Mouse (Mus musculus) lung, adult 18-20 months (tissue): Measurements from ENCODE around the gene Phxr2.
A peak's percentile ranks its signal among the peaks of the same experiment; 100 is the strongest.

Source experiments
- DNase-seq, 2 experiments: peaks; one replicate each; pipeline ENCODE4 v3.0.0; 2022; ENCODE audit warnings: mixed read lengths in 2 of 2

Phxr2 gene

DNA sequence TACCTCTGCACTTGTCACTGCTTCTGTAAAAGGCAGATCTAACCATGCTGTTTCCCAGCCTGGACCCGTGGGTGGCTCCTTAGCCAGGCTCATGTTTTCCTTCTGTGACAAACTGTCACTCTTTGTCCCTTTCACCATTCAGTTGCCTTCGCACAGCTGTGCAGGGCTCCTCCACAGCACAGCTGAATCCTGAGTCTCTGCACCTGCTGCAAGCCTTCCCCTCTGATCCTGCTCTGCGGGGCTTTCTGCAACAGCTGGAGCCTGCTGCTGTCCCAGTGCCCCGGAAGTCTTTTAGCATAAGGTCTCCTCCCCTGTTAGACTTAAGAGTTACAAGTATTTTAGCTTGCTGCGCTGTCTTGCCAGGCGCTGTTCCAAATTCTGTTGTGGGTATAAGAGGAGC, 6.1 kb upstream of the Phxr2 start:
- peak; percentile 35 to 38 for DNase-seq

DNA sequence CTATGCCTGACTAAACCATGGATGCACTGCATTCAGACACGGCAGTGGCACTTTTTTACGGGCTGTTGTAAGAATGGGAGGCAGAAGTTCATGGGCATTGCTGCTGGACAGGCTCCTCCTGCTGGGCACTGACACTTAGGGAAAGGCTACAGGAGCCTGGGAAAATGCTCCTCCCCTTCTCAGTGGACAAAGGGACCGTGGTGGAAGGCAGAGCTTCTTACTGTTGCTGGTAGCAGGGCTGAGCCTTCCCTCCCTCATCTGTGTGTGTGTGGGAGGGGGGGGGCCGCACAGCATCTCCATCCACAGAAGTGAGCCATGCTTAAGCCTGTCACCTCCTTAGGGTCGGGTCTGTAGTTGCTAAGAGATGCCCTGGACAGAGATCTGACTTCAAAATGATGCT, 5.2 kb upstream of the Phxr2 start:
- DNase-seq = no peak

DNA sequence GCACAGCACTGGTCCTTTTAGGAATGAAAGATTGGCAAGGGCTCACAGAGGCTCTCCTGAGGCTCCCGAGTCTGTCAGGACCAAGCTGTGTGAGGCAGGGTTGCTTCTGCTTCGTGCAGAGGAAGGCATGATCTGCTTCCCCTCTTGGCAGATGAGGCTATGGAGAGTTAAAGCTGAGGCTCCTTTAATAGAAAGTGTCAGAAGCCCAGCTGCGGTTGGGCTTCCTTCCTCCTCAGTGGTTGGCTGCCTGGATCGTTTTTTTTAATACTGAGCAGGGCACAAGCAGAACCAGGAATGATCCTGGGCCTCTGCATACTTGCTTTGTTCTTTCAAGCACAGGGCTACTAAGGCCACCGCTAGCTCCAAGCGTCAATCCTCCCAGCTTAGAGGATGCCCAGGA, 4.5 kb upstream of the Phxr2 start:
- DNase-seq = peak in 1 of 2 experiments; percentile 24

DNA sequence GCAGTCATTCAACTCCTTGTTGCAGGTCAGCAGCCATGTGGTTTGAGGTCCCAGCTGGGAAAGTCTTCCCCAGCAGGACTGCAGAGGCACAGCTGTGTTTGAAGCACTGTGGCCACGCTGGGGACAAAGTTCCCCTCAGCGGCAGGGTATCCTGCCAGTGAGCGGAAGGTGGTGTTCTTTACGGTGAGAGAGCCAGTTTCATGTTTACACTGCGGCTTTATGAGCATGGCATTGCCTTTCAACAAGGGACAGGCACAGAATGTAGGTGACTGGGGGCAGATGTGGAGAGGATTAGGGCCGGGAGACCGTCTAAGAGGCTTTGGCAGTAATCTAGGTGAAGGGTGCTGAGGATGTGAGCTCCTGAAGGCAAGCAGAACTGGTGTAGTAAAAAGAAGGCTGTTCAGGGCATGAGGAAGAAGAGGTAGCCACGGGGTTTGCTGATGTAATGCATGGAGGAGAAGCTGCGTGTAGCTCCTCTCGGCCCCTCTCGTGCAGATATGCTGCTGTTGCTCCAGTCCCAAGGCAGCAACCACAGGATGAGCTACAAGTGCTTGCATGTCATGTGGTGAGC, 1.7 kb upstream of the Phxr2 start:
- DNase-seq = peak in 1 of 2 experiments; percentile 50

DNA sequence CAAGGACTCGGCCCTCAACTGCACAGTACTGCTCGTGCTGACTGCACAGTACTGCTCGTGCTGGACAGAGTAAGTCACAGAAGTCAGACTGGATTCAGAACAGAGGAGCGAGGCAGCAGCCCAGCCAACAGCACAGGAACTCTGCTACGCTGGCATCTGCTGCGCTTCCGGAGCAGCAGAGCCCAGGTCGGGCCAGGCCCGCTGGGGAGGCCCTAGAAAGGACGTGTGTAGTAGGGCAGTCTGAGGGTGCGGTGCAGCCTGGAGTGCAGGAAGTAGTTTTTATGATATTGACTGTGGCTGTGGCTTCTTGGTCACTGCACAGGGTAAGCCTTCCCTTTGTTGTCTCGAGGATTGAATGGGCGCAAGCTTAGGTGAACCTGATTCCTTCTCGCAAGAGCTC, 829 bp upstream of the Phxr2 start:
- DNase-seq = peak; percentile 32 to 34

DNA sequence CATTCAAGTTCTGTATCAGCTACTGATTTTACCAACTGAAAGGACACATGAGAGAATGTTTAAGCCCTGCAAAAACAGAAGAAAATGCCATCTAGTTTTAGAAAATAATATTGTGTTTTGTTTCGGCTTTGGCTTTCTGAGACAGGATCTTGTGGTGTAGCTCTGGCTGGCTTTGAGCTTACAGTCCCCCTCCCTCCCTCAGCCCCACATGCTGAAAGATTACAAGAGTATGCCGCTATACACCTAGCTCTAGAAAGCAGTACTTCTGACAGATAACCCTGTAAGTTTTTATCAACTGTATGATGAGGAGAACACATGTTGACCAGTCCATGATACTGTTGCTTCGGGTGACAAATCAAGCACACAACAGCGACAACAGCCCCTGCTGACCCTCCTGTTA, 6.7 kb downstream of the Phxr2 start:
- no peak for DNase-seq

DNA sequence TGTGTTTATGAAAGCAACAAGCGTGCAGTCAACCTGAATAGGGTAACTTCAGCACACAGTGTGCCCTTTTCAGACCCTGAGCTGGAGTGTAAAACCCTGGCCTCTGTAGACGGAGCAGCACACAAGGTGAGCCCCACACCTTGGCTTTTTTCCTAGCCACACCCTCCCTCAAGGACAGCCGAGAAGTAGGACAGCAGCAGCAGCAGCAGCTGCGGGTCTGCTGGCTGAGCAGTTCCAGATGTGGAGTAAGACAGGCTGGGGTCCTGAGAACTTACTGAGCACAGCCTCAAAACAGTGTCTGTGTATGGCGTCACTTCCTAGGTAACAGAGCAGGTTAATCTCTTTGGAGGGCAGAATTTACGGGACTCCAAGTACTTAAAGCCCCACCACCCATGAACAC, 7.4 kb downstream of the Phxr2 start:
- no peak for DNase-seq

DNA sequence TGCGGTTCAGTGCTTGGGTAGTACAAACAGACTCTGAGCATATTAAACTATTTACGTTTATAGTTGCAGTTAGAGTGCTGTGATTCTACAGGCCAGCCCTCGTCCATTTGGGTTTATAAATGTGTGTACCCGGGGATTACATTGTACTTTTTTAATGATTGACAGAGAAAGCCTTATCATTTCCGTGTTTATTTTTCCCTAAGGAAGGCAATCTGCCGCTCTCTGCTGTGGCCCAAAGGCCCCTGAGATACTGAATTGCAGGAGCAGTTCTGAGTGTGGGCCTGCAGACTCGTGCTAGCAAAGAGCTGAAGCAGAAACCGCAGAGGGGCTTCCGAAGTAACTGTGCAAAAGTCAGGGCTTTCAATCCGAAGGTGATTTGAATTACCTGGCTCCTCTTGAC, 8.2 kb downstream of the Phxr2 start:
- no peak for DNase-seq

DNA sequence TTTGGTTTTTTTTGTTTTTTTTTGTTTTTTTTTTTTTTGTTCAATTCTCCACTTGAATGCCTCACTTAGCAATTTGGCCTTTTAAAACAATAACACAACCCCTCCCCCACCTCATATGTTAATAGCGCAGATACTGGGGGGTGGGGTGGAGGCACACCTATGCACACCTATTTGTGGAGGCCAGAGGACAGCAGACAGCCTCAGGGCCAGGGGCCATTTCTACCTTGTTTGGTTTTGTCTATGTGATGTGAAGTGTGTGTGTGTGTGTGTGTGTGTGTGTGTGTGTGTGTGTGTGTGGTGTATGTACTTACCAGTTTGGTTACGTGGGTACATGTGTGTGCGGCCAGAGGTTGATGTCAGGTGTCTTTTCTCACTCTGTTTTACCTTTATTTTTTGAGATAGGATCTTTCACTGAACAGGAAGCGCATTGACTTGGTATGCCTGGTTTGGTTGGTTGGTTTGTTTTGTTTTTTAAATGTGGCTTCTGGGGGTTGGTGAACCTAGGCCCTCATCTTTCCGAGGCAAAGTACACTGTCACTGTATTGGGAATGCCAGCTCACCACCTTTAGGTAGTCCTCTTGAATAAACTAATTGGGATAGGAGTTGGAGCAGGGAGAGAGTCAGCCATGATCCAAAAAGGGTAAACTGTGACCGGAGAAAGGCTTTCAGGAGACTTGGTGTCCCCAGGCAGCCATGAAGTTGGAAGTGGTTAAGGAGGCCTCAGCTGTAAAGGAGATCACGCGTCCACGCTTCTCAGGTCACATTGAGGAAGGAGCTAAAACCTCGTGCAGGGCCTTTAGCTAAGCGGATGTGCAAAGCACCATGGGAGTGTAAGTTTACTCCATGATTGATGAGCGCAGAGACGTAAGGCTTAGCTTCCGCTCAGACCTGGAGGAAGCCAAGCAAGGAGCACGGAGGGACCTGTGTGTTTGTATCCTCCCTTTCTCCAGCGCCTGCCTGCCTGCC, 9.2 kb downstream of the Phxr2 start:
- no peak for DNase-seq

DNA sequence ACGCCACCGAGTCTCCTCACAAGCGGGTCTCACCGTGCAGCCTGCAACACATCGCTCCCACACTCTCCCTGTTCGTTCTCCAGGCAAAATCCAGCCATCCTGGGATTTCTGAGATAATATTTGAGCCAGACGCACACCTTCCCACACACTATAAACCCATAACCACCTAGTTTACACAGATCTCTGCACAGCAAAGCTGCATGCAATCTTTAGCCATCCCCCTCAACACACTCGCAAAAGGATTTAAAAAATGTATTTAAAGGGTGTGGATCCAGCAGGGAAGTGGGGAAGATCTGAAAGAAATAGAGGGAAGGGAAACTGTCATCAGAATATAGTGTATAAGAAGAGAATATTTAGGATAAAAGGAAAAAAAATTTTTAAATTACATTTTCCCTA, 9.9 kb downstream of the Phxr2 start:
- DNase-seq = no peak

DNA sequence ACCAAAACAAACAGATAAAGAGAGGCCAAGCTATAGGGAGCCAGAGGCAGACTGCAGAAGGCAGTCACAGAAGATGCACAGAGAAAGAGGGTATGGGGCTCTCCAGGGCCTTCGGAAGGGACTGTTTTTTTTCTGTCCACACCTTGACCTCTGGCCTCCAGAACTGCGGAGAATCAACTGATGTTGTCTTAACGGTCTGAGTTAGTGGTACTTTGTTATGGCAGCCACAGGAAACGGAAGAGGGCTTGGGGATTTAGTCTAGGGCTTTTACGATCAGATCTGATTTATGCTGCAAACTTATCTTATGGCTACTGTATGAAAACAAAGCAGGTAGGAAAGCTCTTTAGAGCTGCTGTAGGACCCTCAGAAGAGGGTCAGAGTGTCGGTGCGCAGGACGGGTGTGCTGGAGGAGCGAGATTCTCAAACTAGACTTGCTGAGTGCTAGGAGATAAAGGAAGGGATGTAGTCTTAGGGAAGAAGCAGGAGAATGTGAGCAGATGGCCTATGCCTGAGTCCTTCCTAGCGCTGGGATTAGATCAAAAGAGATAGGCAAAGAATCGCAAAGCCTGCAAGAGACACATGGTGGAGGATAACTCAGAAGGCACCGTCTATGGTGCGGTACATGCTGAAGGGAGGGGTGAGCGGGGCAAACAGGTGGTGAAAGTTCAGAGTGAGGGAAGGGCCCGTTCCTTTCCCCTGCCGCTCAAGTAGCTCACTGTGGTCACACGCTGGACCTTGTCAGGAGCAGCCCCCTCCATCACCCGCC, 10.5 kb downstream of the Phxr2 start:
- no peak for DNase-seq

DNA sequence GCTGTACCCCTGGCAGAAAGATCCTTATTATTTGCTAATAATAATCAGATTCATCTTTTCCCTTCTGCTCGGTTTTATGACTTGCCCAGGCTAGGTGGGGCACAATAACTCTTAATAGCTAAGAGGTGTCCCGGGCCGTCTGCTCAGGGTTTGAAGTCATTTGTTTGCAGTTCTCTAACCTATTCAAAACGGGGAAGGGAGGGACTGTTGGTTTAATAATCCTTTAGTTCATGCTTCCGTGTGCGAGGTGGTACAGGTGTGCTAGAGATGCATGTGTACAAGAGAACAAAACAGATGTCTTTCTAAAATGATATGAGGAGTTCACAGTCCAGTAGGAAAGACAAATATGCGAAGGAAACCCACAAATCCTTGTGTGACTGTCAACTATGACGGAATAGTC, 11.8 kb downstream of the Phxr2 start:
- no peak for DNase-seq

DNA sequence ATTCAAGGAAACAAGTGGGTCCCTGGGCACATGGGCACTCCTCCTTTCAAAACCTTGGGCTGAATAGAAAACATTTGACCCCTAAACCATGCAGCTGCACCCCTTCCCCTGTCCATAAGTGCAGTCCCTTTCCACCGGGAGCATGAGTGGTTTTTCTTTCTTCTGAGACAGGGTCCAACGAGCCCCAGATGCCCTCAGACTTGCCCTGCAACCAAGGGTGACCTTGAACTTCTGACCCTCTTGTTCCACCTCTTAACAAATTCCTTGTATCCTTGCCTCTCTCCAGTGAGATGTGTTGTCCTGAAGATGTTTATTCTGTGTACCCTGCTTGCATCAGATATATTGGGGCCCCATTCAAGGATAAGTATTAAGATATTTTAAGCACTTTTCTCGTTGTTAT, 12.6 kb downstream of the Phxr2 start:
- no peak for DNase-seq

DNA sequence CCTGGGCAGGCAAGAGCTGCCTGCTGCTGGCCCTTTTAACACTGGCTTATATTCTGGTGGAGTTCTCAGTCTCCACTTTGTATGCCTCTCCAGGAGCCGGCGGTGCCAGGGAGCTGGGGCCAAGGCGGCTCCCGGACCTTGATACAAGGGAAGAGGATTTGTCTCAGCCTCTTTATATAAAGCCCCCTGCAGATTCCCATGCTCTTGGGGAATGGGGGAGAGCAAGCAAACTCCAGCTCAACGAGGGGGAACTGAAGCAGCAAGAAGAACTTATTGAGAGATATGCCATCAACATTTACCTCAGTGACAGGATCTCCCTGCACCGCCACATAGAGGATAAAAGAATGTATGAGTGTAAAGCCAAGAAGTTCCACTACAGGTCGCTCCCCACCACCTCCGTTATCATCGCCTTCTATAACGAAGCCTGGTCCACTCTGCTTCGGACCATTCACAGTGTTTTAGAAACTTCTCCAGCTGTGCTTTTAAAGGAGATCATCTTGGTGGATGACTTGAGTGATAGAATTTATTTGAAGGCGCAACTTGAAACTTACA, 17.6 kb downstream of the Phxr2 start:
- no peak for DNase-seq

DNA sequence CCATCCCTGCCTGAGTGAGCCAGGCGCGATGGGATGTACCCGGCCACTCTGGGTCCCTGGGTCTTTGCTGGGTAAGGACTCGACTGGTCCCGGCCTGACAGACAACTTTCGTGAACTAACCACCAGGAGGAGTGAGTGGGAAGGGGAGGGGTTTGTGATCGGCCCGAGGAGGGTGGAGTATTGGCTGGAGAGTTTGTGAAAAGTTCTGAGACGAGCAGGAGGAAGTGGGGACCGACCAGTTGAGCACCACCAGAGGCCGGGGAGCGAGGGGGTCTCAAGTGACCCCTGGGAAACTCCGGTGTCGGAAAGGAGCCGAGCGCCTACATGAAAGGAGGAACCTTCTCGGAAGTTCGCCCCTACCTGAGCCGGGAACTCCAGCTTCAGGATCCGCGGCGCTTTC, 18.2 kb downstream of the Phxr2 start, which contains the start of gene Galnt4:
Gene Galnt4 (plus strand): TSS at position 196 of the 400 bp plus-strand sequence.
- peak; percentile 91 to 93 for DNase-seq

DNA sequence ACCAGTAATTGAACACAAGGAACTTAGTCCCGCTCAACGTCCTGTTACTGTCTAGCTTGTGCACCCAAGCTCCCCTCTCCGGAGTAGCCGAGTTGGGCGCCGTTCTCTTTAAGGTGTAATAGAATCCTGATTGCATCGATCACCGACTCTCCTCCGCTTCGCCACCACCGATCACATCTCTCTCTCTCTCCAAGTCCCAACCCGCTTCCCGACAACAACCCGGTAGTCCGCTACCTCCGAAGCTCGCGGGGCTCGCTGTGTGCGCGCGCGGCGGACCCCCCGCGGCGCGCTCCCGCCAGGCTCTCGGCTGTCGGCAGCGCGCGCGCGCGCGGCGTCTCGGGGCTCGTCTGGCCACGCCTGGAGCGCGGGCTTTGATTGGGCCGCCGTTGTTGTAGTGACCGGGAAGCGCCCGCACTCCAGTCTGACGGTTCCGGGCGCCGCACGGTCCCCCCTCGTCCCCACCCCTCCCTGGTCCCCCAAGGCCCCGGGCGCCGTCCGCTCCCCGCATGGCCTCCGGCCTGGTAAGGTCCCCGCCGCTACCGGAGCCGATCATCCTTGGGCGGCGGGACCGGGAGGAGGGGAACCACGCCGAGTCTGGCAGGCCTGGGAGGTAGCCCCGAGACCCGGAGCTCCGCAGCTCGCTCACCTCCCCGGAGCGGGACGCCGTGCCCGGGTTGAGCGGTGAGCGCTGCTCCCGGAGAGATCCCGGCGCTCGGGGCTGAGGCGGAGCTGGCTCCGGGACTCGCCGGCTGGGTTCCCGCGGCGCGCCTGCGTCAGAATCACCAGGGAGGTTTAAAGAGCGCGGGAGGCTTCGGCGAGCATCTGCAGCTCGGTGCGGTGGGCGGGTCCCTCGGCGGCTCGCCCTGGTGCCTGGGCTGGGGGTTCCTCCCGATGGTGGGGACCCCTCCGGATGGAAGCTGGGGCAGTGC, 19.2 kb downstream of the Phxr2 start, which contains the start of gene Poc1b:
Gene Poc1b (plus strand): TSS at position 334 of the 929 bp plus-strand sequence.
- DNase-seq = peak; percentile 83 to 84

DNA sequence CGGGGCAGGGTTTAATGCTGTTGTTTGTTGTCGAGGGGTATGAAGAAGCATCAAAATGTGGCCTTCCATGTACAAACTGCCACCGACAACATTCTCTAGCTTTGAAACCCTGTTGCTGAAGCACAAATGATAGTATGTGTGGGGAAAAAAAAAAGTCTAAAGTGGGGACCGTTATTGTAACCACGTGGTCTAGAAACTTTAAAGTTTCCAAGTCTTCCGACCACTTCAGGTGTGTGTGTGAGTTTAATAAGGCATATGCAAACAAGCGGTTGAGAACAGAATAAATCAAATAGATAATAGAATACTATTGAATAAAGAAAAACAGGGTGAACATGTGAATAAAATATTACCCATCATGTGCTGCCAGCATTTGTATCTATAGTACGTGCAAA, 19.8 kb downstream of the Phxr2 start:
- DNase-seq = no peak

DNA sequence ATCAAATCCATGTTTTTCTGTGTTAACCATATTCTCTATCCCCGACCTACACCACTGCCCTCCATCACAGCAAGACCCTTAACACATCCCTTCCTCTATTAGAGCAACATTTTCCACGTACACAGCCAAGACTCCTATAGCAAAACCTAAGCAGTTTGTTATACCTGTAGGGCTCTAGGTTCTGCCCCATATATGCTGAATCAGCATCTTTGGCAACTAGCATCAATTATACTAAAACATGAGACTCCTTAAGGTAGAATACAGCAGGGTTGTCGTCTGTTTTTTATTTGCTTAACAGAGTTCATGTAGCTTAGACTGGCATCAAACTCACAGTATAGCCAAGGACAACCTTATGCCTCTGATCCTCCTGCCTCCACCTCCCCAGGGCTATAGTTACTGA, 20.6 kb downstream of the Phxr2 start:
- DNase-seq = no peak

DNA sequence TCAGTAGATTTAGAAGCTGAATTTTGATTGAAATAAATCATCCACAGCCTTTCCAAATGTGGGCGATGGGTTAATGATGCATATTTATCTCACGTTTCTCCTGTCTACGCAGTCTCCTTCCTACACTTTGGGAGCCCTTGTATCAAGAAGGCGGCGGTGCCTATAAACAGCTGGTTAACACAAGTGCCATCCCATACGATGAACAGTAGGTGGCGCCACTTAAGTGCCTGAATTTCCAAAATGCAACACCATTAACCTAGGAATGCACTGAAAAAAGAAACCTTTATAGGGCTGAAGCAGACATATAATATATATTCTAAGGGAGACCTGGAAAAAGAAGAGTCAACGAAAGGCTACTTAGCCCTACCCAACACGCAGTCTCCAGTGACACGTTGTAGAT, 28.8 kb downstream of the Phxr2 start:
- peak; percentile 31 to 58 for DNase-seq

DNA sequence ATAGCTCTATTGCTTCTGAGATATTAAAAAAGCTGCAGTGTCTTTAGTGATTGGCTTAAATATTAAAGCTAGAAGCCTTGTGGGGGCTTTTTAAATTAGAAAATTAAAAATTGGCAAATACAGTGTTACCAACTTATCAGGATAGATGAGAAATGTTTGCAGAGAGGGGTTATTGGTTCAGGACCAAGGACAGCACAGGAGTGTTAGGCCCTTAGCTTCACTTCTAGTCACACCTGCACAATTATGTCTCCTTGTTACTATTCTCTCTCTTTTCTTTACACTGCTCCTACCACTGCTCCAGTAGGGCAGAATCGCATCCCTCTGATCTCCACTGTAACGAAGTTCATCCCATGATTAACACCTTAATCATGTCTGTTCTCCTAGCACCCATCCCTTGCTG, 31.0 kb downstream of the Phxr2 start:
- DNase-seq = no peak

DNA sequence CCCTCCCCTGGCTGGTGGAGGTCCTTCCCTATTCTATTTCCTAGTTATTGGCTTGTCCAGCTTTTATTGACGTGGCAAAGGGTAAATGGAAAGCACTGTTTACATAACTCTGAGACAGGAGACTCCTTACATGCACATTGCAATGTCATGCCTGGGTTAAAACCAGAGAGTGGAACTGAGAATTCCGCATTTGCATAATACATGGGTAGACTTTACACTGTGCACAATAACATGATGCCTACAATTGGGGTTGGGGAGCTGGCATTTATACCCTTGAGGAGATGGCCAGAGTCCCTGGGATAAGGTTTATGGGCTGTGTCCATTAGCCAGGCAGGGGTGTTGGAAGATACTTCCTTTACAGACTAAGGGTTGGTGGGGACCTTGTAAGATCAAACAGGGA, 32.8 kb downstream of the Phxr2 start:
- no peak for DNase-seq

DNA sequence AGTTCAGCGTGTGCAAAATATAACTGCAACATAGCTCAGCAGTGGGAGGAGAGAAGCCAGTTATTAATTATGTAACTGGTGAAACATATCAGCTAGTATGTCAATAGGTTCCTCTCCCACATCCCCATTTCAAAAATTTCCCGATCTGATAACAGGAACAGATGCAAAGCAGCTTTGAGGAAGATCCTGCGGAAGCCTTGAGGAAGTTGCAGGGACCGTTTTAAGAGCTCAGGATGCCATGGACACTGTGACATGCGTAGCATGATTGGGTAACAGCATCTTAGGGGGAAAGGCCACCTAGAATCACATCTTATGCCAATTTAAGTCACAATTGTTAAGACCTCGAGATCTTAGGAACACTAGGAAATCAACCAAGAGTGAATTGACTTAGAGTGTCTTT, 36.2 kb downstream of the Phxr2 start:
- no peak for DNase-seq
